Mouse (Mus musculus): ENCODE data around the gene Nckap1l. TPM values are rescaled to one million over a fixed set of nuclear protein-coding genes. Genes with fewer than 3 reads are reported as not detected.
"Not testable (repeated sequence)": the region's sequence is repeated elsewhere in the genome, so short reads cannot be mapped to it uniquely, and the experiment has no call there.

The Nckap1l gene
- 10 to 100 TPM in 2 of 4 experiments, 1 to 10 TPM in 2; 4.8 to 13.3 (median 8.7) TPM for total RNA-seq (2022)

DNA sequence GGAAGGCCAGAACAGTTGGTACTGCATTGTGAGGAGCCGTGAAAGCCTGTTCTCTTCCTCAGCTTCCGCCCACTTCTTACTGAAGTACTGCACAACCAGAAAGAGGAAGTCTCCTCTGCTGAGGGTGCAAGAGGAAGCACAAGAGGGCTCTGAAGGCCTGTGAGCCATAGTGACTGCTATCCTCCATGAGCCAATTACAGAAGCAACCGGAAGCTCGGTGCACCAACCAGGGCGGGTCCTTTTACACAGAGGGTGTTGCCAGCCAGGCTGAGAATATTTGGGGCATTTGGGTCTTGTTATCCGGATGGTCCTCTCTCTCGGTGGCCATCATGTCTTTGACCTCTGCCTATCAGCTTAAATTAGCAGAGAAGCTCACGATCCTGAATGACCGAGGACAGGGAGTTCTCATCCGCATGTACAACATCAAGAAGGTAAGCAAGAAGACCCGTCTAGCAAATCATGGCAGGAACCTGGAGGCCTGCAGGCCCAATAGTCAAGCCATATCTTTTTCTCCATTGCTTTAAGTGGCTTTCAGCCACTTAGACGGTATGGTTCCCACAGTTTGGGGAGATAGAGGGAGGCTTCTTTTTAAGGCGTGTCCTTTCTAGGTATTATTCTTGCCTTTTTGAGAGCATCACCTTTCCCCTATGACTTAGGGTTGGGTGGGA, at the start of gene Nckap1l:
Gene Nckap1l, plus strand, starts transcription at position 244 of the 668 bp plus-strand sequence.
- peak; percentile 12 for DNase-seq

DNA sequence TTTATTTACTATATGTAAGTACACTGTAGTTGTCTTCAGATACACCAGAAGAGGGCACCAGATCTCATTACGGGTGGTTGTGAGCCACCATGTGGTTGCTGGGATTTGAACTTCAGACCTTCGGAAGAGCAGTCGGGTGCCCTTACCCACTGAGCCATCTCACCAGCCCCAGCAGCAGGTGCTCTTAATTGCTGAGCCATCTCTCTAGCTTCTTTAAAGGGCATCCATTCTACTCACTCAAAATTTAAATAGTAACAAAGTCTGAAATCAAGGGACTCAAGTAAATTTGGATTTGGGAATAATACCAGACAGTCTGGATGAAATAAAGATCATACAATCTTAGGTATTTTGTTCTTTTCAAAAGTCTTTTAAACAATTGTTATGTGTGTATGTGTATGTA, 48.0 kb upstream of the Nckap1l start:
- DNase-seq = not testable (repeated sequence)

DNA sequence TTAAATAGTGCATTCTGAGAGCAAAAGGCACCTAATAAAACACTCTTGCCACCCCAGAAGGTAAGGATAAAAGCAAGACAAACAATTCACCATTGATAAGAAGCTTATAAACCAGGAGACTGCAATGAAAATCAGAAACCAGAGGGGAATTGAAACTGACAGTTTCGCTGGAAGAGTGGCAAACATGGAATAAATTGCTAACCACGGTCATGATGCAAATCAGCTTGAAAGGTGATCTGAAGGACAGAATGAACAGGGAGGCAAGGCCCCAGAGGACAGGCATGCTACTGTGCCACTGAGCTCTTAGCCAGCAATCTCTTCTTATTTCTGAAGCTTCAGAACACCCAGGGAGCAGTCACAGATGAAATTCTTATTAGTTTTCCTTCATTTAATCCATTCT, 26.6 kb upstream of the Nckap1l start:
- DNase-seq = no peak

DNA sequence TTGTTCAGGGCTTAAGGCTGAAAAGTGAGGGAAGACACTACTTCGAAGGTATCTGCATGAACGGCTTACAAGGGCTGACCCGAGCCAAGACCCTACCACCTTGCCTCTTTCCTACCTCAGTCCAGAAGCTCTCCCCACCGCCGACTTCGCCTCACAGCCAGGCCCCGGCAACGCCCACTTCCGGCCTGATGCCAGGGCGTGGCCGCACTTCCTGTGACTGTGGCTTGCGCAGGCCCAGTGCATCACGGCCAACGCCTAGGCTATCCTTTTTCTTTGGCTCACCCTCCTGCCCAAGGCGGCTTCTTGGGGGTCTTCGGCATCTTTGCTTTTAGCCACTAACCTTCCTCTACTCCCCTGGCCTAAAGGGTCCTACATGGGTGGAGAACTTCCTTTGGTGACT, 23.4 kb upstream of the Nckap1l start, which contains the start of gene Gtsf1:
Gene Gtsf1, minus strand, starts transcription at position 230 of the 400 bp plus-strand sequence.
- DNase-seq = no peak

DNA sequence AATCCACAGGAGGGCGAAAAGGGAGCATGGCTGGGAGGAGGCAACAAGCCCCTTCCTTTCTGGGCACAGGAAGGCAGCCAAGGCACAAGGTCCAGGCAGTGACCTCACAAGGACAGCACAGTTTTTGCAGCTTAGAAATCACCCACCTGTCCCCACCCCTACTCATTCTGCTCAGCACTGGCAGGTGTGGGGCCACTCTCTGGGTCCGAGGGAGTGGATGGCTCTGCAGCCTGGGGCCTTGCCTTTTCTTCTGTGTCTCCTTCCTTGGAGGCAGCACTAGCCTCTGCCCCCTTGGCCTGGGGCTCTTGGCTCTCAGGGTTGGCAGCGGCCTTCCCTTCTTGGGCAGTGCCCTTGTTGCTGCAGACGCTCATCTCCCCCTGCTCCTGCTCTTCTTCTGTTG, 7.6 kb upstream of the Nckap1l start:
- not testable (repeated sequence) for DNase-seq

DNA sequence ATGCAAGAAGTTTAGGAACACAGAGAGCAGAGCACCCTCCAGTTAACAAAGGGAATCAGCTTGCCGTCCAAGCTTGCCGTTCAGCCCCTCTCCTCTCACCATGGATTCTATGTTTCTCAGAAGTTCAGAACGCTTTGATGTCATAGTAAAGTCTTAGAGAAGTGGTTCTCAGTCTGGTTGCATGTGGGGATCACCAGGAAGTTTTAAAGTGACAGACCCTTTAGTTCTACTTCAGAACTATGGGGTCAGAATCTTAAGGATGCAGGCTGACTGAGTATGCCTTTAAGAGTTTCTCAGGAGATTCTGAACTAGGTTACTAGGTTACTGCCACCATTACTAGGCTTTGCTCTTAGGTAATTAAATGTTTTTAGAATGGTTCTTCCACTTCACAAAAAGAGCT, 5.2 kb upstream of the Nckap1l start, which contains the start of gene Gtsf2:
Gene Gtsf2, minus strand, starts transcription at position 101 of the 400 bp plus-strand sequence.
- DNase-seq = no peak

DNA sequence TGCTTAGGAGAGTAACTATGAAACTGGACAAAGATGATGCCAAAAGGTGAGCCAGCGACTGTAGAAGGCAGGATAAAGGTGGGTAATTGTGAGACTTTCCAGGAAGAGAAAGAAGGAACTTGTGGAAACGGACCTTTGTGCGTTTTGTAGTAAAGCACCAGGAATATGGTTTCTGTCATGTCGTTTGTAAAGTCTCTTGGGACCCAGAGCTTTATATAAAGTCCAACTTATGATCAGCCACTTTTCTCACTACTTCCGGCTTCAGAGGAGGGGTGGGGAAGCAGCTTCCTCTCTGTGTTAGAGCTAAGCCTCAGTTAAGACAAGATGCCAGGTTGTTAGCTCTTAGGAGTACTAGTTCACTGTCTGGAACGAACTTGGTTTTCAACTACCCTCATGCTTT, 855 bp downstream of the Nckap1l start:
- DNase-seq = no peak

DNA sequence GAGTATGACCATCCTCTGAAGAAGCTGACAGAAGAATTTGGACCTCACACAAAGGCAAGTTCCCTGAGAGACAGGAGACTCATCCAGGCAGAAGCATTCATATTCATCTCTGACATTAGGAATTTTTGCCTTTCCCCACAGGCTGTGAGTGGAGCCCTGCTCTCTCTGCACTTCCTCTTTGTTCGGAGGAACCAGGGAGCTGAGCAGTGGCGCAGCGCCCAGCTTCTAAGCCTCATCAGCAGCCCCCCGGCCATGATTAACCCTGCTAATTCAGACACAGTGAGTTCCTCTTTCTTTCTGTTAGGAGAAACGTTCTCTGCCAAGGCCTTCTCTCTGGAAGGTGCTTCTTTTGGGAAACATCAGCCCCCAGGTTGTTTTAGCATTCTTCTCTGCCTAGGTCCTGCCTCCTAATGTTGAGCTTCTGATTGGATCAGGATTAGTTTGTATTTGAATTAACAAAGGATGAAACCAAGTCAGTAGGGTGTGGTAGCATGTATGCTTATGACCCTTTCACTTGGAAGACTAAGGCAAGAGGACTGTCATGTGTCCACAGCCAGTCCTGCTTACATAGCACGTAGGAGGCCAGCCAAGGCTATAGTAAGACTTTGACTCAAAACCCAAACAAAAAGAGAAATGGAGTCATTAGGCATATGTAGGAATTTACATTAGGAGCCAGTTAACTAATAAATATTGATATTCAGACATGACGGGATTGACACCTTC, 9.1 kb downstream of the Nckap1l start:
- no peak for DNase-seq

DNA sequence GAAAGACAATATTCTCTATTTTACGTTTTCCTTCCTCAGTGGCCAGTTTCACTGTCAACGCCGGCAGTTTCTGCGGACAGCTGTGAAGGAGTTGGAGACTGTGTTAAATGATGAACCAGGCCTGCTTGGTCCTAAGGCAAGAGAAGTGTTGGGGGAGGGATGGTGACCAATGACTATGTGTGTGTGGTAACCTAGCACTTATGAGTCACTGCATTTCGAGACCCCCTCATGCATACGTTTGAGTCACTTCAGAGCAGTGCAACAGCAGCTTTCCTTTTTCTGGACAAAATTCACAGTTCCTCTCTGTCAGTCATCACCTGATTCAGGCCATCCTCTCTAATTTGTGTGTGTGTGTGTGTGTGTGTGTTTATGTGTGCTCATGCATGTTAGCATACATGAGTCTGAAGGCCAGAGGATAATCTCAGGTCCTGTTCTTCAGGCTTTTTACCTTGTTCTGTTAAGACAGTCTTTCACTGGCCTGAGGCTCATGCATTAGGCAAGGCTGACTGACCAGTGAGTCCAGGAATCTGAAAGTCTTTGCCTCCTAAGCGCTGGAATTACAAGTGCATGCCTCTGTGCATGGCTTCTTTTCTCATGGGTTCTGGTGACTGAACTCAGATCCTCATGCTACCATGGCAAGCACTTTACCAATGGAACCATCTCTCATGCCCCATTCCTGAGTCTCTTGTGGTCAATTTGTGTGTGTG, 18.0 kb downstream of the Nckap1l start:
- DNase-seq = no peak

DNA sequence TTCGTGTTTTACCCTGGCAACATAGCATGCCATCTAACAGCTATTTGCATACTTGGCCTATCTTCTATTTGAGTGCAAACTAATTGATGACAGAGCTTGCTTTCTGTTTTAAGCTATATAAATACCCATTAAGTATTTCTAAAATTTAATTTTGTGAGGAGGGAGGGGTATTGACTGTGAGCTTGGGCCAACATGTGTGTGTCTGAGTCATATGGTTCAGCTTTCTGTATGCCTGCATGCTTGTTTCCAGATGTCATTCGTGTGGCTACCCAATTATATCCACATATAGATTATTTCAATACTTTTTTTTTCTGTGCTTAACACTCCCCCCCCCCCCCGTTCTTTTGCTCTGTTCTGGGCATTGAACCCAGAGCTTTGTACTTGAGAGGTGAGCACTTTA, 18.7 kb downstream of the Nckap1l start:
- DNase-seq = no peak

DNA sequence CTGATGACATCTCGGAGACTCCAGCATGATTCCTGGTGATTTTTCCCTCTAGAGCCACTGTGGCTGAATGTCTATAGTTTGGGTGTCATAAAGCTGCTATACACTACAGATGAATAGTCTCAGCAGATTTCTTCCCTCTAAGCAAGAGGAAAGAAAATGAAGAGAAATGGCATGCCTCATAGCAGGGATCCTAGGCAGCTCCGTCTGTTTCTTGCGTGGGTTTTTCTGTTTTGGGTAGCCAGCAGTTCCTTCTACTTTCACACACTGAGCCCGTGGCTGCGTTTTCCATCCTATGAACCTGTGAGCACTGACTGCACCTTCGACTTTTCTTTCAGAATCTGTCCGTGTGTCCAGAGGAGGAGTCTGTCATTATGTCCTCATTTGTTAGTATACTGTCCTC, 19.6 kb downstream of the Nckap1l start:
- DNase-seq = no peak

DNA sequence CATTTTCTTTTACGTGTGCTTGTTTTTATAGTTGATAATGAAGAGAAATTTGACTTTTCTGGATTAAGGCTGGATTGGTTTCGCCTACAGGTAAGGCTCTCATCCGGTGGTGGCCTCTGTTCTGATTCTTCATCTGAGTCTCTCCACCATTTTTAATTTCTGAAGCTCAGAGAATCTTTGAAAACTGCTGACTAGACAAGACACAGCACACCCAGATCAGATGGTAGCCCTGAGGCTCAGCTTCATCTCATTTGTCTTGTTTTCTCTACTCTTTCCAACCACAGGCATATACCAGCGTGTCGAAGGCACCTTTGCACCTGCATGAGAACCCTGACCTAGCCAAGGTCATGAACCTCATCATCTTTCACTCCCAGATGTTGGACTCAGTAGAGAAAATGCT, 20.2 kb downstream of the Nckap1l start:
- no peak for DNase-seq

DNA sequence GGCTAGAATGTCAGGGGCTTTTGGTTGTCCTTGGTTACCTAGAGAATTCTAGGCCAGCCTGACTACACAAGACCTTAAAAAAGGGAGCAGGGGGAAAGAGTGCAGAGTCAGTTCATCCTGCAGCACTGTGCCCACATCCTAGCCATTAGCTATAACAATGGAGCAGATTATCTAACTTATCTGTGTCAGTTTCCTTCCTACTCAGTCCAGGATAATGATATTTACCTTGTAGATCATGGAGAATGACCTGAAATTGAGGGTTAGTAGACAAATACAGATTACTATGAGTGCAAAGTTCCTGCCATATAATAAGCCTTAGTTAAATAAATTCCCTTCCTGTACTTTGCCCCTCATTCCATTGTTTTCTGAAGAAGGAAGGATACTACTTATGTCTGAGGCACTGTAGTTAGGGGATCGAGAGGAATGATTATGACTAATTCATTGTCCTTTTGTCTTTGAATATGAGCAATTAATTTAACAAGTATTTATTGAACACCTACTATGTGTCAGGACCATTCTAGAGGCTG, 25.5 kb downstream of the Nckap1l start:
- DNase-seq = no peak

DNA sequence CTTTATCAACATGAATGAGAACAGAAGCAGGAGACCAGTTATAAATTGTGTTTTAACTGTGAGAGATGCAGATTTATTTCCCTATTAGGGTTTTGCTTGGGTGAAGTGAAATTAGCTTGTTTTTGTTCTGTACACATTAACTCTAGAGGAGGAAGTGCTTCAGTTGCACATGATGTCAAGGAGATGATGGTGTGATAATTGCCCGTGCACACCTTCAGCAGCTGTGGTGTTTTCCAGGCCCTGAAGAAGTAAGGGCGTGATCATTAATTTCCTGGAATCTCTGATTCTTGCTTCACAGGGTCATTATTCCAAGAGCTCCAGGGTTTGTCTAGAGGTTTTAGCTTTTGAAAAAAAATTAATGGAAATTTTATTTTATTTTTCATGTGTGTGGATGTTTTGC, 26.5 kb downstream of the Nckap1l start:
- DNase-seq = no peak

DNA sequence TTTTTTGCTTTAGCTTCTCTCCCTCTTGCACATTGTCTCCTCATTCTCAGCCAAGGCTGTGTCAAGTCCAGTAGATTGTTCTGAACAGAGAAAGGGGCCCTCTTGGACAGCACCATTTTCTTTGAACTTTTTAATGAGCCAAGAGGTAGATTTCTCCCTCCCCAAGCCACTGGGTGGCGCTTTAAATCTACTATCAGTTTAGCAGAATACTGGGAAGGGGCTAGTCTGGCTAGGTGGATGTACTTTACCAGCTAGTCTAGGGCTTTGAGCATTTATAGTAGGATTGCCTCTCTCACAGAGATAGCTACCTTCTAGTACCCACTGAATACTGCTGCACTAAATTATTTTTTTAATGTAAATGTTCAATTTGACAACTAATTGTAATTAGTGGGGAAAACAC, 28.9 kb downstream of the Nckap1l start:
- DNase-seq = no peak

DNA sequence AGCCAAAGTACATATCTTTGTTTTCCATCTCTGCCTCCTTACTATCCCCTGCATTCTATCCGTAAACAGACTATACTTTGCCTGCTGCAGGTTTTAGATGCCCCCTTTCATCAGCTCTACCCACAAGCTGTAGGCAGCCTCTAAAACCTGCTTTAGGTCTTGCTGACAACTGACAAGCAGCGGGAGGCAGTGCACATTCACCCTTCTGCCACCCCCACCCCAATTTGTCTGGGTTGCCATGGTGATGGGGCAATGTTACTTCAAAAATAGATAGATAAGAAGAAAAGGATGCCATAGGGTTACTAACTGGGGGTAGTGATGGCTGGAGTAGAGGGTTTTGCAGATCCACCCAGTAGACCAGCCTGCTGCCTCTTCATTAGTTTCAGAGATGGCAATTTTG, 30.9 kb downstream of the Nckap1l start:
- DNase-seq = no peak

DNA sequence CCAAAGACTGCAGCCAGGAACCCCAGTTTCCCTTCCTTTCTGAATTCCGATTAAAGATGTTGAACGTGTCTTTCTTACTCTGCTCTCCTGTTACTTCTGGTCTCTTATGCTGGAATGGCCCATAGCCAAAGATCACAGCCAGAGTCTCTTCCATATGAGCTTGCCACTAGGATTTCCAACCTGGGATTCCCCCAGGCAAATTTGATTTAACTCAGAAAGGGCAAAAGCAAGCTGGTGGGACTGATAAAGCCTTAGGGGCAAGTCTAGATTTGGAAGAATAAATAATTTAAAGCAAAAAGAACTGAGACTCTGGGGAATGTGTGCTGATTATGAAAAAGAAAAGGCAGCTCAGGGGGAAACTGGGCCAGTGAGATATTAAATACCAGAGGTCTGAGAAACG, 31.5 kb downstream of the Nckap1l start:
- DNase-seq = no peak

DNA sequence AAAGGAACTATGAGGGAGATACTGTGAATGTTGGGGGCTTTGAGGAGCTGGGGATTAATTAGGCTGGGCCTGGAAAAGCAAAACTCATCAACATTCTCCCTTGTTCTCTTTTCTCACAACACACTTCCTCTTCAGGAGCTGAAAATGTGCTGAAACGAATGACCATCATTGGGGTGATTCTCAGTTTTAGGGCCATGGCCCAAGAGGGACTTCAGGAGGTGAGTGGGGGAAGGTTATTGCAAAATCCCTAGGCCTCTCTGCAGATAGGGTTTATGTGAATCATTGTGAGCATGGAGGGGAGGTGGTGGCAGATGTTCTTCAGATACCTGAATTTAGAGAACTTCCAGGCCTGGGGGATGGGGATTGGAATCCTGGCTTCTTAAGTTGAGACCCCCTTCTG, 33.1 kb downstream of the Nckap1l start:
- no peak for DNase-seq

DNA sequence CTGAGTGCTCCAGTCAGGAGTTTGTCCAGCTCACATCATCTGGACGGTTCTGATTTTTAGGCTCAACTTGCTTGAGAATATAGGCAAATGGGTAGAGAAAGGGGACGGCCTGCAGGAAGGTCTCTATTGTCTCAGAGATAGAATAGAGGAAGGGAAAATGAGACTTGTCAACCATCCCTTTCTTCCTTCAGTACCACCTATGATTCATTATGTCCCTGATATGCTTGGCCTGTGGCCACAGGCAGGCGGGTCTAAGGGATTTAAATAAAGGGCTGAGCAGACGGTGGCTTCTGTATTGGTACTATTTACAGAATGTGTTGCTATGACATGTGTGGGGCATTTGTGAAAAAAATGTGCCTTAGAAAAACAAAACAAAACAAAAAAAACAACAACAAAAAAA, 34.7 kb downstream of the Nckap1l start:
- DNase-seq = no peak

DNA sequence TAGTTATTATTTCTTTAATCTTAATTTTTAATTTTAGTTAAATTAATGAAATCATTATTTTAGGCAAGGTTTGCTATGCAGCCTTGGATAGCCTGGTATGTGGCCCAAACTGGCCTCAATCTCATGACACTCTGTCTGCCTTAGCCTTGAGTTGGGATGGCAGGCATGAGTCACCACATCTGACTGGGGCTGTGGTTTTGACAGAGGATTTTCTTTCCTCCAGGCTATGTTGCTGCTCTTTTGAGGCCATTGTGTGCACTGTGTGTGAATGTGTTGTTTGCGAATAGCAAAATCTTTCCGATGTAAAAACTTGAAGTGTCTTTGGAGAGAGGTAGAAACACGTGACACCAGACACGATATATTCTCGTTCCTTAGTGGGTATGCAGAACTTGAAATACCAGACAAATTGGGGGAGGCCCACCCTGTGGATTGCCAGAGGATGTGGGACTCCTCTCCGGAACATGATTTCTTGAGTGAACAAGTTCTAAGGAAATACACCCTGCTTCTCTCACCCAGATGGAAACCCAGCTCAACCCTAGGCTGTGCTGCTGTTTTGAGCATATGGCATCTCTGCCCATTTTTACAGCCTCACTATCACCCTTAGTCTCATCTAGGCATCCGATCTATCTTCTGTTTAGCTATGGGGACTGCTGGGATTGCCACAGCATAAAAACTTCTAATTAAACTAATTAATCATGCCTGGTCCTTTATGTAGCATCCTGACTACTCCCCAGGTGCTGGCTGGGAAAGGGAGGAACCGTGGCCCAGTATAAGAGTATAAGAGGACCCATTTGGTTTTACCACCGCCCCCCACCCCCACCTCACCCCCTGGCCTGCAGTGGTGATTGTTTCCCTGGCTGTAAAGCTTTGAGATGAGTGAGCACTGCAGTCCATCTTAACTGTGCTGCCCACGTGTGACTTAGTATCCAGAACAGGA, 42.9 kb downstream of the Nckap1l start:
- DNase-seq = peak; percentile 75

DNA sequence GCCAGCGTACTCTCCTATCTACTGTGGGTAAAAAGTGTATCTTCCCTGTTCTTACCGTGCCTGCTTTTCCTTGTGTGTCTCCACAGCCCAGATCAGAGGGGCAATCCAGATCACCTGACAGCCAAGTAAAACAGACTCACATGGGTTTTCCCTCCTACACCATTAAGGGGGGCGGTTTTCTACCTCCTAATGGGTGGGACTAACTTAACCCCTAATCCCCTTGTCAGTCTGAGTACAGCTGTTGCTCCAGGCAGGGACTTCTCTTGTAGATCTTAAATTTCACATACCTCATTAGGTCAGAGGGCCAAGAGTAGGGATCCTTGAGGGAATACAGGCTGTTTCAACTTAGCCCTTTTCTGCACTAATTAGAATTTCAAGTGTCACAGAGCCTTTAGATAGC, 44.6 kb downstream of the Nckap1l start:
- DNase-seq = no peak

DNA sequence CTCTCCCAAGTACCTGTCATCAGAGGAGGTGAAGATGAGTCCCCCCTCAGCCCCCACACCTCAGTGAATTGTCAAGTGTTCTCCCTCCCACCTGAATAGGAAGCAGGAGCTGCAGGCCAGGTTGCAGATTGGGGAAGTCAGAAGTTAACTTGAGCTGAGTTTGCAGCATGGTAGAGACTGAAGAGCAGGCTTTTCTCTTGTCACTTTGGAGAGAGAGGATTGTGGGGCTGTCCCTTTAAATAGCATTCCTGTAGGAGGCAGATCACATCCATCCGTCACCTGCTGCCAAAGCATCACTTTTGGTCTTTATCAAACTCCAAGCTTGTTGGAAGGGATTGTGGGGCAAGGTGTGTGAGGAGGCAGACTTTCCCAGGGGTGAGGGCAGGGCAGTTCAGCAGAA, 47.1 kb downstream of the Nckap1l start:
- DNase-seq = no peak

Data from adrenal gland, adult 8-10 months (tissue).